Mouse (Mus musculus): ENCODE data around the gene Nrip2.

DNA sequence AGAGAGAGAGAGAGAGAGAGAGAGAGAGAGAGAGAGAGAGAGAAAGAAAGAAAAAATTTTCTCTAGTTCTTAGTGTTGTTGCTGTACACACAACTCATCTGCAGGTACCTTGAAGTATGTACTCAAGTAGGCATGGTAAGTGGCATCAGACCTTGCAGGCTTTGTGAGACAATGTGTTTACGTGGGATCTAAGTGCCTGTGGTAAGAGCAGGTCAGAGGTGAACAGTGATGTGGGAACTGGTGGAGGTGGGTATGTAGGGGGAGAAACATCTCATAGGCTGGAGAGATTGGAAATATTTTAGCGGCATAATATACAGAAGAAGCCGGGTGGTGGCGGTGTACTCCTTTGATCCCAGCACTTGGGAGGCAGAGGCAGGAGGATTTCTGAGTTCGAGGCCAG, 28.5 kb downstream of the Nrip2 start:
- TF ChIP-seq CTCF (IDR thresholded peaks at IDR 0.05; ENCODE audit: low read depth) (no peak), EP300 (IDR thresholded peaks at IDR 0.05; ENCODE audit: low read depth) (no peak)
